In genomic region chr1:159686476-159687231, GRCm38 (mm10) we compare ENCODE assay signal across 7 mouse cellular contexts.
DNase-seq lines count a peak whose midpoint lies in the region; ATAC-seq and TF ChIP-seq lines count a peak whose summit lies in the region.

No protein-coding gene starts in this region.

- no peaks in the 10 kb centered on the region for H3K36me3 ChIP-seq in forebrain, embryonic 15.5 days
- no peaks in the 10 kb centered on the region for H3K36me3 ChIP-seq in midbrain, postnatal 0 days (ENCODE audit: insufficient read depth, low read length)

- peaks cover 21% of the 10 kb centered on the region for H3K4me1 ChIP-seq in forebrain, embryonic 15.5 days
- peaks cover 14% of the 10 kb centered on the region for H3K4me1 ChIP-seq in midbrain, postnatal 0 days (ENCODE audit: insufficient read depth, low read length)

- no peaks in the 10 kb centered on the region for H3K9me3 ChIP-seq in forebrain, embryonic 15.5 days
- H3K9me3 ChIP-seq in midbrain, postnatal 0 days (ENCODE audit: low read length): no peaks in the 10 kb centered on the region

- peaks cover 18% of the 10 kb centered on the region for H3K27me3 ChIP-seq in Patski
- no peaks in the 10 kb centered on the region for H3K27me3 ChIP-seq in forebrain, embryonic 15.5 days
- H3K27me3 ChIP-seq in midbrain, postnatal 0 days (ENCODE audit: insufficient read depth, low read length): no peaks in the 10 kb centered on the region

- peak overlapping the region; percentile 76 for H3K27ac ChIP-seq in forebrain, embryonic 15.5 days (replicated peaks)
- H3K27ac ChIP-seq in midbrain, postnatal 0 days (ENCODE audit: low read depth, low read length): no peak overlapping the region

- TF ChIP-seq CTCF in Patski (IDR thresholded peaks at IDR 0.05): no peak
- no peak for TF ChIP-seq CTCF in midbrain, postnatal 0 days (IDR thresholded peaks at IDR 0.05)

- peak; percentile 97 for ATAC-seq in Patski
- peak; percentile 89 for ATAC-seq in forebrain, embryonic 15.5 days (replicated peaks)
- peak; percentile 90 for ATAC-seq in hematopoietic stem cell, adult 5-6 weeks (replicated peaks in 1 of 2; ENCODE audit: insufficient read depth in 1 of 2, low FRiP score in 2 of 2, low TSS enrichment in 1 of 2, low read depth in 1 of 2, poor library complexity in 2 of 2, severe bottlenecking in 2 of 2)
- peak; percentile 76; the same call in 1 of the 2 replicates for ATAC-seq in midbrain, postnatal 0 days (ENCODE audit: low FRiP score)

- H3K4me3 ChIP-seq in forebrain, embryonic 15.5 days: no peak overlapping the region
- H3K4me3 ChIP-seq in midbrain, postnatal 0 days (ENCODE audit: low read depth, low read length): no peak overlapping the region

- DNase-seq in Patski (ENCODE audit: low read depth, low spot score): peak; percentile 98
- DNase-seq in adrenal gland, postnatal 25 days: peak; percentile 88
- DNase-seq in left cerebral cortex, adult 18-20 months (ENCODE audit: low spot score in 2 of 2): peak; percentile 37 to 59
- DNase-seq in midbrain, postnatal 0 days (ENCODE audit: low spot score): peak; percentile 93
- DNase-seq in urinary bladder, postnatal 10 days (ENCODE audit: low spot score): peak; percentile 29

- no peak overlapping the region for H3K9ac ChIP-seq in forebrain, embryonic 15.5 days (replicated peaks)
- H3K9ac ChIP-seq in midbrain, postnatal 0 days (replicated peaks; ENCODE audit: low read length, poor library complexity, severe bottlenecking): no peak overlapping the region

- POLR2A ChIA-PET in Patski (lab: Charles Lee): no interaction called here

- CTCF ChIA-PET in Patski (lab: Charles Lee): no interaction called here

- peak overlapping the region; percentile 9; the same call in 1 of the 2 replicates for H3K4me2 ChIP-seq in forebrain, embryonic 15.5 days (replicated peaks)
- no peak overlapping the region for H3K4me2 ChIP-seq in midbrain, postnatal 0 days (ENCODE audit: low read depth, low read length, poor library complexity, severe bottlenecking)

- WGBS in forebrain, embryonic 15.5 days: 21% methylated on average over 9 of the region's 9 CpGs
- 36% methylated on average over 9 of the region's 9 CpGs for WGBS in midbrain, postnatal 0 days

- in situ Hi-C loops in Patski (cut with MboI; ENCODE audit: low pct_unique_long_range_greater_than_20kb): no loop called here

Comparison
In these comparisons a context has a peak if more than half of its experiments do, and no peak if none do; other contexts are left out.
1. DNase-seq: peak in every context shown above with its lines; median percentile 98 in Patski; 93 in midbrain, postnatal 0 days; 88 in adrenal gland, postnatal 25 days; 48 in left cerebral cortex, adult 18-20 months; 29 in urinary bladder, postnatal 10 days.